Mouse (Mus musculus) limb, embryonic 10.5 days (tissue): ENCODE data around the gene Fas. TPM values are rescaled to one million over a fixed set of nuclear protein-coding genes. Genes with fewer than 3 reads are reported as not detected.

Experiments used
- DNase-seq: peaks from one replicate; pipeline ENCODE4 v3.0.0-alpha.2; 2017; ENCODE audit warnings: low spot score
- H3K27ac ChIP-seq: fragments of 300-500 bp; sonication (generic); 2 replicates; pipeline ENCODE4 v1.5.1; 2016; ENCODE audit warnings: mild to moderate bottlenecking
- H3K27me3 ChIP-seq: fragments of 300-500 bp; sonication (generic); 2 replicates; pipeline ENCODE4 v1.6.1; 2016; ENCODE audit warnings: low read depth, mild to moderate bottlenecking; ENCODE audit not compliant: poor library complexity, severe bottlenecking
- H3K36me3 ChIP-seq: fragments of 300-500 bp; sonication (generic); 2 replicates; pipeline ENCODE4 v1.6.1; 2016; ENCODE audit warnings: mild to moderate bottlenecking, moderate library complexity
- H3K4me1 ChIP-seq: fragments of 300-500 bp; sonication (generic); 2 replicates; pipeline ENCODE4 v1.6.1; 2016
- H3K4me3 ChIP-seq: fragments of 300-500 bp; sonication (generic); 2 replicates; pipeline ENCODE4 v1.5.1; 2016; ENCODE audit warnings: mild to moderate bottlenecking, moderate library complexity
- H3K9me3 ChIP-seq: fragments of 300-500 bp; sonication (generic); replicated peaks from 2 replicates; pipeline ENCODE4 v1.6.1; 2016; ENCODE audit warnings: mild to moderate bottlenecking
- WGBS: fragments of 180-500 bp; shearing (Covaris S2); methylation state at CpG from one replicate; pipeline ENCODE4 v1.1.7; 2016; 5-methylcytosine and 5-hydroxymethylcytosine counted together
- polyA plus RNA-seq: library from polyadenylated mRNA; unstranded; fragments of >200 nt; fragmentation: Nextera tagmentation; extraction: Ambion mirVana; gene quantifications from 2 replicates; pipeline ENCODE4 v1.2.1, GENCODE M21; 2016

Fas gene
- polyA plus RNA-seq, 1 experiment from 2014 or later = 0.53 TPM

DNA sequence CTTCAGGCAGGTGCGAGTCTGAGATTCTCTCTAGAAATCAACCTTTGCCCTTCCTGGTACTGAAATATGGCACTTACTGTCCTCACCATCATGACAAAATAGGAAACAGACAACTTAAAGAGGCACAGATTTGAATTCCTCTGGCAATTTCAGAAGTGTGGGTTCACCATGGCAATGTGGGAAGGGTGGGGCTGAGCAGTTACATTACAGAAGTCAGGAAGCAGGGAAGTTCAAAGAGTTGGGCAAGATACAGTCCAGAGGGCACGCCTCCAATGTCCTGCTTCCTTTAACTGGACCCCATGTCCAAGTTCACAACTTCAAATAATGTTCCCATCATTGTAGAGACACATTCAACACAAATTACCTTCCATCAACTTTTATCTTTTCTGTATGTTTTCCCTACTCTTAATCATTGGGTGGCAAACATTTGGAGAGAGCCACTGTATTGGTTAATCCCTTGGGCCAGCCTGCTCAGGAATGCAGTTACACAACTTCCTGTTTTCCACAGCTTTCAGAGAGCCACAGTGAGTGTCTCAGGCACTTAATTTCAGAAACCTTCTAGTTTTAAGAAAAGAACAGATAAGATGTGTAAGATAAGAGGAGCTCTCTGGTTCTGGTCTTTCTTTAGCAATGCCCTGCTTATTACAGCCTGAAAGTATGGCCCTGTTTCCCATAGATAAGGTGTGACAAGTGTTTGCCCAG lies 28.0 kb upstream of the Fas start:
- no peak overlapping the region for H3K27ac ChIP-seq
- H3K9me3 ChIP-seq = no peaks in the 10 kb centered on the region
- H3K36me3 ChIP-seq = no peaks in the 10 kb centered on the region
- no peak for DNase-seq
- H3K27me3 ChIP-seq = no peaks in the 10 kb centered on the region
- H3K4me3 ChIP-seq = no peak overlapping the region
- 80% methylated on average over 2 of the region's 2 CpGs for WGBS
- no peaks in the 10 kb centered on the region for H3K4me1 ChIP-seq

DNA sequence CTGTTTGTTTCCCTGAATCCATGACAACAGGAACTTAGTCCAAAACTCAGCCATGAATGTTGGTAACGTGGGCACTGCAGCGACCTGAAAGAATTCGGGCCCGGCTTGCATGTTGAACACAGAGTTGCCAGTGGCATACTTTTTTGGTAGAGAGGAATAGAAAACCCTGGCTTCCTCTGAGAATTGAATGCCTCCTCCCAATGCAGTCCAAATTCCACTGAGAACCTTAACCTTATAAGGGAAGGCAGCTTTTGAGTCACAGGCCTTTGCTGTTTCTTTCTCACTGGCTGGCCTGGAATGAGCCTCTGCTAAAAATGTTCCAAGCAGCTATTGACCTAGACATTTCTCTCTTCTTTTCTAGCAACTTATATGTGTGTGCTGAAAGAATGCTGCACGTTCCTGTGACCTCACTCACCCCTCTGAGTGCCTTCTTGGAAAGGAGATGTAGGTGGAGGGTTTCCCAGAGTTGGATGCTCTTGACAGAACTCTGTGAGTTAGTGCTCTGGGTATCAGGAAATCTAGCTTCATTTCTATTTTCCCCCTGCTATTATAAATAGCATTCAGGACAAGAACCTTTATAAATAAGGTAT lies 24.8 kb upstream of the Fas start:
- no peaks in the 10 kb centered on the region for H3K4me1 ChIP-seq
- no peak overlapping the region for H3K27ac ChIP-seq
- H3K27me3 ChIP-seq = no peaks in the 10 kb centered on the region
- no peak overlapping the region for H3K4me3 ChIP-seq
- no peaks in the 10 kb centered on the region for H3K36me3 ChIP-seq
- 85% methylated on average over 5 of the region's 5 CpGs for WGBS
- no peaks in the 10 kb centered on the region for H3K9me3 ChIP-seq
- DNase-seq = no peak

DNA sequence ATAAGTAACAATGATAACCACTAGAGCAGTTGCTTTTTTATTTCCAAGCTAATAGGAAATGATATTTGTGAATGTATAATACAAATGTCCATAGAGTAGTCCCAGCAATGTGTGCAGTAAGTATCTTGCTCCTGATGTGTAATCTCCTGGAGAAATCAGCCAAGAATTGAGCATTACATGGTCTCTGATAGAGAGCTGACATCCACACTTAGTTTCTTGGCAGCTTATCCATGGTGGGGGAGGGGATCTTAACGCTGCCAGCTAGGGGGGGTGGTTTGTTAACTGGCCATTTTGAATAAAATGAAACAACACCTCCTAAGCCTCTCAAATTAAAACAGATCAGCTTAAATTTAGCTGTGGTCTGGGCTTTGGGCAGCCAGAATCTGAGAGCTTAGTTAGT lies 21.5 kb upstream of the Fas start:
- no peaks in the 10 kb centered on the region for H3K27me3 ChIP-seq
- no peak overlapping the region for H3K27ac ChIP-seq
- H3K4me1 ChIP-seq = no peaks in the 10 kb centered on the region
- no peak overlapping the region for H3K4me3 ChIP-seq
- no peak for DNase-seq
- 47% methylated on average over 1 of the region's 1 CpGs for WGBS
- H3K36me3 ChIP-seq = no peaks in the 10 kb centered on the region
- no peaks in the 10 kb centered on the region for H3K9me3 ChIP-seq

DNA sequence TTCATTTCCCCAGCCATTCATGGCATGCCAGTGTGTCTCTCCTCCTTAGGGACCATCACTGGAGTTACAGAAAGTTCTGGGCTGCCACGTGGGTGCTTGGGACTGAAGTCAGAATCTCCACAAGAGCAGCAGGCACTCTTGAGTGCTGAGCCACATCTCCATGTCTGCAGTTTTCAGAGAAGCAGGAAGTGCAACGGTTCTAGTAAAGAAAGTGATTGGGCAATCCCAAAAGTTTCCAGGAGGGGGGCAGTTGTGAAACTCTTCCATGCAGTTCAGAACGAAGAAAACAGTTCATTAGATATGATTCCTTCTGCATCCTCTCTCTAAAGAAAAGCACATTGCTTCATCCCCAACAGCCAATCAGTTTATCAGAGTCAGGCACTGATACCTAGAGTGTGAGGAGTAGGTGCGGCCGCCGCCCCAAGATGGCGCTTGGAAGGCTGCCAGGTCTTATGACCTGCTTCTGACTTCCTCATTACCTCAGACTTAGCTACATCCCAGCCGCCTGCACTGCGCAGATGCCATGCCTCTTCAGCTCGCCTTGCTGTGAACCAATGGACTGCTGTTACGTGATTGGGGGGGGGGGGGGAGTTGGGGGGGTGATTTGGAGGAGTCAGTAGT lies 20.2 kb upstream of the Fas start:
- no peak overlapping the region for H3K27ac ChIP-seq
- no peaks in the 10 kb centered on the region for H3K9me3 ChIP-seq
- no peaks in the 10 kb centered on the region for H3K4me1 ChIP-seq
- H3K36me3 ChIP-seq = no peaks in the 10 kb centered on the region
- H3K27me3 ChIP-seq = no peaks in the 10 kb centered on the region
- 90% methylated on average over 11 of the region's 11 CpGs for WGBS
- H3K4me3 ChIP-seq = no peak overlapping the region
- no peak for DNase-seq

DNA sequence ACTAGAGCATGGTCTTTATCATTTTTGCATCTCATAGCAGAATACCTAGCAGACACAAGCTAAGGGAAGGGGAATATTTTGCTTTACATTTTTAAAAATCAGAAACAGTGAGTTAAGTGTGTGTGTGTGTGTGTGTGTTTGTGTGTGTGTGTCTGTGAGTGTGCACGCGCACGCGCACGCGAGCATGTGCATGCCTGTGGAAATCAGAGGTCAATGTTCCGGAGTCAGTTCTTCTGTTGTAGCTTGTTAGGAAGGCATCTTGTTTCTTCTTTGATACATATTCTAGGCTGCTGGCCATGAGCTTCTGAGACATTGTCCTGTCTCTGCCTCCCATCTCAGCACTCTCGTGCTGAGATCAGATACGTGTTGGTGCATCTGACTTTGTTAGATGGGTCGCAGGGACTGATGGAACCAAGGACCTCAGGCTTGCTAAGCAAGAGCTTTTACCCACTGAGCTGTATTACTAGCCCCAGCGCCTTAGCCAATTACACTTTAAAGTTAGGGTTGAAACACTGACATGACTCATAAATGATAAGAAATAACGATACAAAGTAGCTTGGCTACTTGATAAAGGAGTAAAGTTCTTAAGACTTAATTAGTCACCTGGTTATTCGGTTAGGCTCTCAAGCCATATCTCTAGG lies 19.5 kb upstream of the Fas start:
- Histone ChIP-seq H3K9me3 (no peaks in the 10 kb centered on the region), H3K27ac (no peak overlapping the region)

DNA sequence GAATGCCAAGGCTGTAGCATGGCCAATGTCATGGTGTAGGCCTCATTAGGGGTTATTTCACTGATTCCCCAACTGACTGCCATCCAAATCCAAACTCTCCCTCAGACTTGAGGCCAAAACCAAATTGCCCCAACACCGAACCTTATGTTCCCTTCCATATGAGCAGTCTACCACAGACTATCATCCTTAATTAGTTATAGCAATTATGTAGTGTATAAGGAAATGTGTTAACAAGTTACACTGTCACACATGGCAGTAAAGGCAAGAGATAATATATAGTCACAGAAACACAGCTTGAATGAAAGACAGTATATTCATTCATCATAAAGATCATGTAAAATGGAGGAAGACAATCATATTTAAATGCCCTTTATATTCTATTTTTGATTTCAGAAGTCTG lies 17.4 kb upstream of the Fas start:
- H3K36me3 ChIP-seq = no peaks in the 10 kb centered on the region
- no peaks in the 10 kb centered on the region for H3K9me3 ChIP-seq
- H3K27ac ChIP-seq = no peak overlapping the region
- no peak overlapping the region for H3K4me3 ChIP-seq
- 94% methylated on average over 1 of the region's 1 CpGs for WGBS
- H3K4me1 ChIP-seq = no peaks in the 10 kb centered on the region
- no peaks in the 10 kb centered on the region for H3K27me3 ChIP-seq
- no peak for DNase-seq

More for the DNA sequence above, 19.5 kb upstream of the Fas start:
- WGBS = 95% methylated on average over 13 of the region's 13 CpGs
- no peaks in the 10 kb centered on the region for H3K27me3 ChIP-seq
- no peaks in the 10 kb centered on the region for H3K4me1 ChIP-seq
- DNase-seq = no peak
- H3K36me3 ChIP-seq = no peaks in the 10 kb centered on the region
- no peak overlapping the region for H3K4me3 ChIP-seq

DNA sequence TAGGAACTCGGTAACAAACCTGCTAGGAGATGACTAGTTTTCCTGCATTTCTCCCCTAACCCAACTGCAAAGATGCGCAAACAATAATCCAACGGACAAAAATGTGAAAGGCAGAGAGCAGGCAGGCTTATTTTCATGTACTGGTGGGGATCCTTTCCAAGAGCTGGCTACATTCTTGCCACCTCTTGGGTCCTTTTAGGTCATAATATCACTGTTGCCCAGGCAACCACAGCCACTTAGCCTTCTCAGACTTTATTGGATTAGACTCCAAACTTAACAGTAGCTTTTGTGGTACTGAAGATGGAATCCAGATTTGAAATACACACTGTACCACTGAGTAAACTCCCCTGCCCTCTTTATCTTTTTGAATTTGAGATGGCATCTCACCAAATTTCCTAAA lies 12.4 kb upstream of the Fas start:
- H3K27me3 ChIP-seq = no peaks in the 10 kb centered on the region
- H3K9me3 ChIP-seq = no peaks in the 10 kb centered on the region
- H3K4me1 ChIP-seq = no peaks in the 10 kb centered on the region
- 94% methylated on average over 3 of the region's 3 CpGs for whole genome bisulfite sequencing
- no peaks in the 10 kb centered on the region for H3K36me3 ChIP-seq
- DNase-seq = no peak
- no peak overlapping the region for H3K4me3 ChIP-seq
- H3K27ac ChIP-seq = no peak overlapping the region

DNA sequence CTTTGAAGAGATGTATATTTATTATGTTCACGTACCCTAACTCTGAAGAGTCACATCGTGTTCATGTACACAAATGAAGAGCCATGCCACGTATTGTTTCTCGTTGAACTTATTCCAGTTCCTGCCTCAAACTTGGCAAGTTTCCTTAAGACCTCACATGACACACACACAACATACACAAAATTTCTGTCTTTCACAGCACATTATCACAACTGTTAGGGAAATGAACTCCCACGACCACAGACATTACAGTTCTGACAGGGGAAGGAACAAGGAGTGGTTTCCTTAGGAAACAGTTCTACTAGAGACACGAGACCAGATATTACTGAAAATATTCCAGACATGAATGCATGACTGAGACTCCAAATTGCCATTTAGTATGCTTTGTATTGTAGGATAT lies 6.9 kb upstream of the Fas start:
- H3K27ac ChIP-seq = no peak overlapping the region
- no peaks in the 10 kb centered on the region for H3K36me3 ChIP-seq
- no peak overlapping the region for H3K4me3 ChIP-seq
- no peaks in the 10 kb centered on the region for H3K27me3 ChIP-seq
- H3K9me3 ChIP-seq = no peaks in the 10 kb centered on the region
- H3K4me1 ChIP-seq = no peaks in the 10 kb centered on the region; the same call in 1 of the 2 replicates
- 89% methylated on average over 6 of the region's 6 CpGs for WGBS
- DNase-seq = no peak

DNA sequence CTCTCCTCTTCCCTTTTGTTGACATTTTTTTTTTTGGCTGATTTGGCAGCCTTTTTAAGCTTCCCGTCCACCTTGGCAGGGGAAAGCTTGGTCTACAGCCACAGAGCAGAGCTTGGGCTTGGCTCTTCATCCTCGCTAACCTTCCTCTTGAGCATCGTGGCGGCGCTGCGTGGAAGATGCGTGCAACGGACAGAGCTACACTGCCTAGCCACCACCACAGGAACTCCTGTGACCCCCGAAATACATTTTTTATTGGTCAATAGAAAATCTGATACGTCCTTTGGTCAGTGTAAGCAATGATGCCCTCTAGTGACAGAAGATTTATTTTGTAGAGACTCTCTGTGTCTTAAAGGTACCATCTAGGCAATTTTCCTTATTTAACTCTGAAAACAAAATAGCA lies 6.1 kb upstream of the Fas start:
- no peak overlapping the region for H3K27ac ChIP-seq
- H3K4me3 ChIP-seq = no peak overlapping the region
- no peaks in the 10 kb centered on the region for H3K27me3 ChIP-seq
- H3K36me3 ChIP-seq = no peaks in the 10 kb centered on the region
- no peaks in the 10 kb centered on the region for H3K9me3 ChIP-seq
- H3K4me1 ChIP-seq = no peaks in the 10 kb centered on the region; the same call in 1 of the 2 replicates
- no peak for DNase-seq
- 69% methylated on average over 10 of the region's 10 CpGs for WGBS

DNA sequence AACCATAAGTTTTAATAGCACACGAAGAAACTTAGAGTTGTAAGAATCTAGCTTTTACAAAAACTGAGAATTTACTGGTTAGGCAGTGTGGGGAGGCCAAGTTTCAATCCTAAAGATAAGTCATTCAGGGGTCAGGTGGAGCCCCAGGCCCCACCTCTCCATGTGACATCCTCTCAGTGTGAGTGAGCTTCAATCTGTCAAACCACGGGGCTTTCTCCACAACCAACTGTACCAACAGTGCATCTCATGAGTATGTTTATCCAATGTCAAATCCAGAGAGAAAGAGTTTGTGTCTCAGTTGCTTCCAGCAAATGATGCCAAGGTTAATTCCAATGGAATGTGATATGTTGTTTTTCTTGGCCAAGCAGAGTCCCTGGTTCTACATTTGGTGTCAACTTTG lies 5.6 kb upstream of the Fas start:
- Histone ChIP-seq H3K4me3 (no peak overlapping the region), H3K4me1 (no peaks in the 10 kb centered on the region; the same call in 1 of the 2 replicates), H3K27me3 (no peaks in the 10 kb centered on the region), H3K9me3 (no peaks in the 10 kb centered on the region), H3K27ac (no peak overlapping the region), H3K36me3 (no peaks in the 10 kb centered on the region)
- WGBS = 62% methylated on average over 2 of the region's 2 CpGs
- no peak for DNase-seq

DNA sequence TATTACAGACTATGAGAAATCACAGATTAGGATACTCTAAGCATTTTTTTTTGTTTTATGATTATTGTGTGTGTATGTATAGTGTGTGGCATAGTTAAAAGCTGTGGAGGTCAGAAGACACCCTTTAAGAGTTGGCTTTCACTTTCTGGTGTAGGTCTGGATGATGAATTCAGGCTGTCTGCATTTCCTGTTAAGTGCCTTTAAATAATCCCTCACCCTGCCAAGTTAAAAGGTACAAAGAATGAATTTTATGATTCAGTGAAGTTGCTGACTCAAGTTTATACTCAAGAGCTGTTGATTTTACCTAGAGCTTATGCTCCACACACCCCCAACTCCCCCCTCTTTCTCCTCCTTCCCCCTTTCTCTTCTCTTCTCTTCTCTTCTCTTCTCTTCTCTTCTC lies 3.2 kb upstream of the Fas start:
- Histone ChIP-seq H3K9me3 (no peaks in the 10 kb centered on the region), H3K36me3 (no peaks in the 10 kb centered on the region), H3K27me3 (peaks cover 15% of the 10 kb centered on the region), H3K27ac (no peak overlapping the region), H3K4me1 (peaks cover 14% of the 10 kb centered on the region), H3K4me3 (no peak overlapping the region)
- DNase-seq = no peak

DNA sequence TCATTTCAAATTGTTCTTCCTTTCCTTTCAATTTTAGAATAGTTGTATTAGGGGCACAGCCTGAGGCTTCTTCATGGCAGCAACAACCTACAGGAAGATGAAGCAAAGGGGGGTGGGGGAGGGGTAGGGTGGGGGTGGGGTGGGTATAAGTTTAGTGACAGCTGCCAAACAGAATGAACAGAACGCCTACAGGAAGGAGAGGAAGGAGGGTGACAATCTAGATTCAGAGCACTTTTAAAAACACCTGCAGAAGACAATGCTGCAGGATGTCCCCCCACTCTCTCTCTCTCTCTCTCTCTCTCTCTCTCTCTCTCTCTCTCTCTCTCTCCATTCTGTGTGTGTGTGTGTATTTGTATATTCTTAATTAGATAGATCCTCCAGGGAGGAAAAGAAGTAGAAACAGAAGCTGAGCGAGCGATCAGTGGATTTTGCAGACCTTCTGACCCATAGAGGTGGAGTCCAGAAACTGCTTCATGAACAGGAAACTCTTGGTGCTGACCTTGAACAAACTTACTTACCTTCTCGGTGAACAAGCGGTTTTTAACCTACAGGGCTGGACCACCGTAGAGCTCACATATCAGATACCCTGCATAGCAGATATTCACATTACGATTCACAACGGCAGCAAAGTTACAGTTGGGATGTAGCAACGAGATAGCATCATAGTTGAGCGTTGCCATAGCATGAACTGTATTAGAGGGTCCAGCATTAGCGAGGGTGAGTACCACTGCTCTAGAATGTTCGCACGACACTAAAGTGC lies 2.6 kb upstream of the Fas start:
- WGBS = 86% methylated on average over 13 of the region's 13 CpGs
- Histone ChIP-seq H3K27ac (no peak overlapping the region), H3K9me3 (no peaks in the 10 kb centered on the region), H3K27me3 (peaks cover 20% of the 10 kb centered on the region), H3K4me3 (no peak overlapping the region), H3K36me3 (no peaks in the 10 kb centered on the region), H3K4me1 (peaks cover 14% of the 10 kb centered on the region)
- DNase-seq = no peak

DNA sequence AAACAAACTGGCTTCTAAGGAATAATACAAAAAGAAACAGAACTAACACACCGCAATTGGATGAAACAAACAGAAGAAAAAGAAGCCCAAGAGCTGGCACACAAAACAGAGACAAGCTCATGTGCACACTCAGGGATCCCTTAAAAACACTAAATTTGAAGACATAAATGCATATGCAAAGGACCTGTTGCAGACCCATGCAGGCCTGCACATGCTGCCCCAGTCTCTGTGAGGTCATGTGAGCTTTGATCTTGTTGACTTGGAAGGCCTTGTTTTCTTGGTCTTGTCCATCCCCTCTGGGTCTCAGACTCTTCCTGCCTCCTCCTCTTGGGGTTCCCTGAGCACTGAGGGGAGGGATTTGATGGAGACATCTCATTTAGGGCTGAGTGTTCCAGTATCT lies 1.8 kb upstream of the Fas start:
- WGBS = 95% methylated on average over 1 of the region's 1 CpGs
- no peak for DNase-seq
- Histone ChIP-seq H3K27me3 (peaks cover 20% of the 10 kb centered on the region), H3K4me3 (no peak overlapping the region), H3K4me1 (peaks cover 14% of the 10 kb centered on the region), H3K36me3 (no peaks in the 10 kb centered on the region), H3K9me3 (no peaks in the 10 kb centered on the region), H3K27ac (no peak overlapping the region)
